Mouse (Mus musculus): Measurements from ENCODE around the gene Zdhhc7.

The Zdhhc7 gene

DNA sequence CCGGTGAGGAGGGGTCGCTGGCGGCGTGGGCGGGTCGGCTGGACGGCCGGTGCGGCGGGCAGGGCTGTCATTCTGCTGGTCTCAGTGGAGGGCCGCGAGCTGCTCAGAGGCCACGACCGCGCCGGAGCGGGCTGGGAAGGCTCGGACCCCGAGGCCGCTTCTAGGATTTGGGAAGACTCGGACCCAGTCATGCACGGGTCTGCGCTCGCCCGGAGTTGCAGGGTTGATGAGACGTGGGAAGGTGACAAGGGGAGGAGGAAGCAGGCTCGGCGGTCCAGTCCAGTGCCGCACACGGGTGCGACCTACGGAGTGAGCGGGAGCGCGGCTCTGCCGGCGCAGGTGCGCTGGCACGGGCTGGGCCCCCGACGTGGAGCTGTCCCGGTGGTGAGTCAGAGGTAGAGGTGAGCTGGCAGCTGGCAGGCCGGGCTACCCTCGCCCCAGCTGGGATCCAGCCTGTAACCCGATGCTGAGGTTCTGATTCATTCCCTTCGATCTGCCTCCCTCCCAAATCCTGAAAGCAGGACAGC is 13.1 kb upstream of the Zdhhc7 start:
- DNase-seq (ENCODE audit: low spot score) = no peak

DNA sequence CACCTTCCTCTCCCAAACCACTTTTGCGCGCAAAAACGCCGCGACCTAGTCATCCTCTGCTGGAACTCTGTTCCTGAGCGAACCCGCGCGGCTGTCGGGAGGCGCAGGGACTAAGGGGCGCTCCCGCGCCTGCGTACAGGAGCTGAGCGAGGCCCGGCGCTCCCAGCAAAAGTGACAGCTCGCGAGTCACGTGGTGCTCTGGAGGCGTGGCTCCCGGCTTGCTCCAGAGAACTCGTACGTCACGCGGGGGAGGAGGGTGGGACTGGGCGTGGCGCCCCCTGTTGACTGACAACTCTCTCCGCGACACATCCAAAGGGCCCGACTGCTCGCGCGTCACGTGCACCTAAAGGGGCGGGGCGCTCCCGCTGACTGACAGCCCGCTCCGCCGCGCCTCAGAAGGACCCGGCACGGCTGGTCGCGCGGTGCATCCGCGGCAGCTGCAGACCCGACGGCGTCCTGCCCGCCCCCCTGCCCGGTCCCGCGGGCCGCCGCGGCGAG is 12.5 kb upstream of the Zdhhc7 start, which contains the start of gene 6430548M08Rik:
TSS of gene 6430548M08Rik (plus strand) at position 395 of the 498 bp plus-strand sequence.
- peak; percentile 100 for DNase-seq (ENCODE audit: low spot score)

DNA sequence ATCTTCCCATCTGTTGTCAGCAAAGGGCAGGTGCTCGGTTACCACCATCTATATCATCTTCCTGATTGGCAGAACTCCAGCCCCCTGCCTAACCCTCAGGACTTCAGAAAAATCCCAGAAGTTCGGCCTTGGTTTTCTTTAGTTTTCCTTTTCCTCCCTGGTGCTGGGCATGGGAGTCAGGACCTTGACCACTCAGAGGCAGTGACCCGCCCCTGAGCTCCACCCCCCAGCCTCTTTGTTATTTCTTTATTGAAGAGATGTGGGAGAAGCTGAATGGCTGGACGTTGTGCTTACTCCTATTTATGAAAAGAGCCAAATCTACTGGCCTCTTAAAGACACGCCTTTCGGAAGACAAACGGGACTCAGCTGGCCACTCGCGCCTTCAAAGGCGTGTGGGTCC is 12.0 kb upstream of the Zdhhc7 start:
- DNase-seq (ENCODE audit: low spot score) = no peak

DNA sequence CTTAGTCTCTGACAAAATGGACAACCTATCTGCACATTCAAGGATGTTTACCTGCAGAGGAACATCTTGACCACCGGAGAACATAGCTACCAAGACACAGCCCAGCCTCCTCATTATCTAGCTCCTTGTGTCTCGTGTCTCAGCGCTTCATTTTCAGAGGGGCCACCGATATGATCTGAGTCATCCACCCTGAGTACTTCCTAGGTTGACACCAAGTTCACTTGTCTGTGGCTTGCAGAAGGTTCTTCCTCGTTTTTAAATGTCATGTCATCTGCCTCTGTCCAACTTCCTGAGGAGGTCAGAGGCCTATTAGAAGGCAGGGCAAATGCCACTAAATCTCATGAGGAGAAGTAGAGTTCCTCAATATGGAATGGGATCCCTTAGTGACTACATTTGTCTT is 11.3 kb upstream of the Zdhhc7 start:
- DNase-seq (ENCODE audit: low spot score) = no peak

DNA sequence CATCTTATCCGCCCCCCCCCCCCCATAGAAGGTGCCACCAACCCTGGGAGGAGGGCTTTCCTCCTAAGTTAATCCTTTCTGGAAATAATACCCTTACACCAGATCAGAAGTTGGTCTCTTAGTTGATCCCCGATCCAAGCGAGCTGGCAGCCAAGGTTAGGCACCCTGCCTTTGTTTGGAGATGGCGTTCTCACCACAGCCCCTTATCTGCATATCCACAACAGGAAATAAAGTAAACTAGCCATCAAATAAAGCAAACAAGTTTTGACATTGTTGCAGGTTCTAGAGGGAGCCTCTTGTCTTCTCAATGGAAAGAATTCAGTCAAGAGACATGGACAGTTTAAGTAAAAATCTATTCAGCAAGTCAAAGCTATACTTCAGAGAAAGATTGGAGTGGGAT is 10.1 kb upstream of the Zdhhc7 start:
- DNase-seq (ENCODE audit: low spot score) = no peak

DNA sequence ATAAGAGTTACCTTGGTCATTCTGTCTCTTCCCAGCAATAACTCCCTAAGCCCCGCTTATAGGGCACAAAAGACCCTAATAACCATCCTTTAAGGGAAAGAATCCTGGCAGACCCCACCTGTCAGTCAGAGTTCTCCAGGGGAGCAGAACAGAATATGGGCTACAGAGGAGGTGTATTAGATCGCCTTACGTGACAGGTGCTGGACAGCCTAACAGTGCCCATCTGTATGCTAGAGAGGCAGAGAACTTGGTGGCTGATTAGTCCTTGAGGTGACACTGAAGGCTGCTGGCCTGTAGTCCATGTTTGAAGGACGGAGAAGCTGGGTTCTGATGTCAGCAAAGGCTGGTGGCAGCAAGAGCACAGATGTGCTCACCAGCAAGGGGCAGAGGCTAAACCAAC is 9.7 kb upstream of the Zdhhc7 start:
- no peak for DNase-seq (ENCODE audit: low spot score)

DNA sequence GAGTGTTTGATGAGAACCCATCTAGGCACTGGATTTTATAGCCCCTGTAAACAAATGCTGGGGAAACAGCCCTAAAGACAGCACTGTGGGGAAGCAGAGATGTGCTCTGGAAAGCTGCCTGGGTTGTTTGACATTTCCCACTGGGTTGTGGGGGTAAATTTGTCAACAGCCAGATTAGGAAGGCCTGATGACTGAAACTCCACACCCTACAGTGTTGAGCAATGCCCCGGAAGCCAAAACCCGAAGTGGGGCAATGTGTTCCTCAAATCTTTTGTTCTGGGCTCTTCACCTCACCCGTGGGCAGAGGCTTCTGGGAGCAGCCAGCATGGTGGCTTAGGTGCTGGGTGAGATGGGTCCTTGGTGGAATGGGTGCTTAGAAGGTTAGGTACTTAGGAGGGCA is 7.9 kb upstream of the Zdhhc7 start:
- DNase-seq (ENCODE audit: low spot score) = no peak

DNA sequence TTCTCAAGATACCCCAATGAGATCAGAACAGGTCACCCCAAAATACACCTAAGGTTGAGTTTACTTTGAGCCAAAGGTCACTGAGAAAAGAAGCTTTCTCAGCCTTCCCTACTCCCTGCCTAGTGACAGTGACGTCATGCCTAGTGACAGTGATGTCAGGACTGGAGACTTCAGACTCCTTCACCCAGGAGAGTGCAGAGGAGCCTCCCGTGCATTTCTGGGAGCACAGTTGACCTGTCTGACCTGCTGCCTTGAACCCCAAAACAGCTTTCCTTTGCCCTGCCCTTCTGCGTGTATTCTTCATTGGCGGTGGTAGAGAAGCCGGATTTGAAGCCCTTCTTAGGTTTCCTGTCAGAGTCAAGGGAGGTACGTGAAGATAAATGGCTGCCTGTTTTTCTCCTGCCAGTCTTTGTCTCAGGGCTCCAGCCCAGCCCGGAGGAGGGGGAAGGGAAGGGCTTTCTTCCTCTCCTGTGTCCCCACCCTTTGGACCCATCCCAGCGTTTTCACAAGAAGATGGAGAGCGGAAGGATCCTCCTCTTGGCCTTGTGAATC is 3.5 kb upstream of the Zdhhc7 start:
- DNase-seq (ENCODE audit: low spot score) = no peak

DNA sequence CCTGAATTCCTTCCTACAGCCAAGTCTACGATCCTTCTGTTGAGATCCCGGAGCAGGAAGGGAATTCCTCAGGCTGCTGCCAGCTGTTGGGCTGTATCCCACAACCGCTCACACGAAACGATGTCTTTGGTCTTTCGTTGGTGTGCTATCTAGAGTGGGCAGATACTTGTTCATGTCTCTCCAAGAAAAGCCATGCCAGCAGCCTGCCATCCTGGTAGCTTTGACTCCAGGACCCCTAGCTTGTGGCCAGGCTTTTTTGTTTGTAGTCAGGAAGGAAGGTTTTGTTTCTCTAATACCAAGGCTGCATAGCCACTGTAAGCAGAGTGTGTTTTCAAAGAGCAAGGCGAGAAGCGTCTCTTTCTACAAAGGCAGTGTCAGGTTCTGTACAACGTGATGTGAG is 2.6 kb upstream of the Zdhhc7 start:
- DNase-seq (ENCODE audit: low spot score) = no peak

DNA sequence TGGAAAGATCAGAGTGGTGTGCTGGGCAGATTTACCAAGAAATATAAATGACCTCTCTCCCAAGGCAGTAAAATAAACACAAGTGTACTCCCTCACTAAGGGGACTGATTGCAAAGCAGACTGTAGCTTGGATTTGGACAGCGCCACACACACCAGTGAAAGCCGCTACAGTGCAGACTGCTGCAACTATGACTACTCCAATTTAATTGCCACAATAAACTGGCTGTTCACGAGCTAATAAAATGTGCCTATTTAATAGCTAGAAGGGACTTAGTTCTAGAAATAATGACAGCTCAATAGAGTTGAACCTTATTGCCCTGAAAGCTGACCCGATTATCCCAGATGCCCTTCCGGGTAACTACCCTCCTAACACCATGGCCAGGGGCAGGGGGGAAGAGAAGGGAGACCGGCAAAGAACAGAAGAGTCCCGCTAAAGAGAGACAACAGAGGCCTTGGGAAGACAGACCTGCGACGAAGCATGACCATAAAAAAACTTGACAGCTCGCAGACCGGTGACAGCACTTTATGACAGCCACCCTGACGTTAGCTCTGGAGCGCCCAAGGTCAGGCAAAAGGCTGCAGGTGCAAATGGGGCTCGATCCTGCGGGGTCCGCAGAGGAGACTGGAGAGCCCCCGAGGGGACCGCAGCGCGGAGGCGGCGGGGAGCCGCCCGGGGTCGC is 754 bp downstream of the Zdhhc7 start:
- no peak for DNase-seq (ENCODE audit: low spot score)

DNA sequence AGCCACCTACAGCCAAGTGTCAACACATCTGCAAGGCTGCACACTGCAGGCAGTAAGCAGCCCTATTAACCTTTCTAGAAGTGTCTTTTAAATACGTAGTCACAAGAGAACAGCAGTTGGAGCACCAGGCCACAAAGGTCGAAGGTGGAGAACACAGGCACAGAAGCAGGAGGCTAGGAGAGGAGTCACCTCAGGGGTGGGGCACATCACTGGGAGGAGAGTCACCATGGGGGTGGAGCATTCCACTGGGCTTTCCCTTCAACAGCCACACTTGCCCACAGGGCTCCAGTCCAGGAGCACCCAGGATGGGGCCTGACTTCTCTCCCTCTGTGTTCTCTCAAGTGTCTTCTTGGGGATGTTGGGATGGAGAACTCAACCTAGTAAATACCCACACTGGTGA is 4.8 kb downstream of the Zdhhc7 start:
- no peak for DNase-seq (ENCODE audit: low spot score)

DNA sequence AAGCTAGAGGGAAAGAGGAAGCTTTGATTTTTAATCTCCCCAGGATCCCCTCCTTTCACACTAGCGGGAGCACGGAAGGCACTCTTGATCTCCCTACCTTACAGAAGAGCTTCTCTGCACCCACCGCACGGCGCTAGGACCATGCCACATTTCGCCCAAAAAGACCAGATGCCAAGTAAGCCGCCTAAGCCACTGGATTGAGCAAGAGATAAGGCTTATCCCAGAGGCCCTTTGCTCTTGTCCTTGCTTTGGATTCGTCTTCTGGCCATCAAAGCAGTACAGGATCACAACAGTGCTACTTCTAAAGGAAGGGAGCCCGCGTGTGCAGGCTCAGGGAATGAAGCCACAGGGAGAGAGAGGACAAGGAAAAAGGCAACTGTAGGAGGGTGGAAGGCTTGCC is 6.5 kb downstream of the Zdhhc7 start:
- DNase-seq (ENCODE audit: low spot score) = no peak

DNA sequence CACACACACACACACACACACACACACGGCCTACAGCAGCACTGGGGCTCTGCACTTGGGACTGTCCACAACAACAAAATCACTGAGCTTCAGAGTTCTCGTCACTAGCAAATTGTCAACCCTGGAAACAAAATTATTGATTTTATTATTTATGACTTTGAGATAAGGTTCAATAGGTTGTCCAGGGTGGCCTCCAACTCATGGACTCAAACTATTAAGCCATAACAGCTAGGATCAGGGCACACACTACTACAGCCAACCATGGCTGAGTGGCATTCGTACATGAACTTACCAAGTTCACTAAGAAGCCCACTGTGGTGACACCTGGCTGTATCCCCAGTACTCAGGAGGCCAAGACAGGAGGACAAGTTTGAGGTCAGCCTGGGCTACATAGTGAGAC is 8.2 kb downstream of the Zdhhc7 start:
- DNase-seq (ENCODE audit: low spot score) = no peak

DNA sequence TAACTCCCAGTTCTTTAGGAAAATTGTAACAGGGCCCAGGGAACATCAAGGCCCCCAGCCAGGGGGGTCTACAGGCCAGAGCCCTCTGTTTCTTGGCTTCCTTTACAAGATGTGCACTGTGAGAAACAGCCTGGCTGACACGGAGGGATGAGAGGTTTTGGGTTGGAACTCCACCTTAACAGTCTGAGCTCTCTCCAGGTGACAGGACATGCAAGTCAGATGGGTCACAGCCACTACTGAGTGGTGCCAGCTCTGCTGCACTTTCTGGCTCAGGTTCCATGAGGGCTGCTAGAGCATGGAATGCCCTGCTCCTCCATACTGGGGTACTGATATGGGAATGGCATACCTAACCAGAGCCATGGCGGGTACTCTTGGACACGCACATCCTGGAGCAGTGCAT is 10.2 kb downstream of the Zdhhc7 start:
- no peak for DNase-seq (ENCODE audit: low spot score)

DNA sequence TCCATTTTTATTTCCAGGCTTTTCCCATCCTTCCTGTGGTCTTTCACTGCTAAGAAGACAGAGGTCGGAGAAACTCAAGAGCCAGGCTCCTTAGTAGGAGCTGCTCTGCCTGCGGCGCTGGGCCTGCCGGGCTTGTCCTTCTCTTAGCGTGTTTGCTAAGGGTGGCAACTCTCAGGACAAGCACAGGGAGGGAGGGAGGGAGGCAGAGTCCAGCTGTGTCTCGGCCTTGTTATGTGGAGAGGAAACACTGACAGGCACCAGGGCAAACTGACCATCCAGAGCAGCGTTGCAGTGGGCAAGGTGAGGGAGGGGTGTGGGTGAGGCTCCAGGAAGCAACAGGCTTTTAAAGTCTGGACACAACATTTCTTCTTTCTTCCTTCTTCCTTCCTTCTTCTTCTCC is 11.8 kb downstream of the Zdhhc7 start:
- DNase-seq (ENCODE audit: low spot score) = no peak

DNA sequence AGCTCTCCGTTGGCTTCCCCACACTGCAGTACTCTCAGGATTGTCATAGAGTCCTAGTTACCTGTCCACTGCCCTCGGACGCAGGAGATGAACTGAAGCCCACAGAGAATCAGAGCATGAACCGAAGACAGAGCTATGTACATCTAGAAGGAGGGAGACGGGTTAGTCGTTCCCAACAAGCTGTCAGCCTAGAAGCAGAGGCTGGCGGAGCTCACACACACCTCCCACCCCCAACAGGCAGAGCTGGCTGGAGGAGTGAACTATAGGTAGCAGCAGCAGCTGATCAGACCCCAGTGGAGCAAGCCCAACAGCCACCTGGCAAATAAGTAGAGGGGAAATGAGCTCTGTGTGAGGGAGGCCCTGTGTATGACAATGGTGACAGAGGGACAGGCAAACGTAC is 16.5 kb downstream of the Zdhhc7 start:
- DNase-seq (ENCODE audit: low spot score) = no peak

DNA sequence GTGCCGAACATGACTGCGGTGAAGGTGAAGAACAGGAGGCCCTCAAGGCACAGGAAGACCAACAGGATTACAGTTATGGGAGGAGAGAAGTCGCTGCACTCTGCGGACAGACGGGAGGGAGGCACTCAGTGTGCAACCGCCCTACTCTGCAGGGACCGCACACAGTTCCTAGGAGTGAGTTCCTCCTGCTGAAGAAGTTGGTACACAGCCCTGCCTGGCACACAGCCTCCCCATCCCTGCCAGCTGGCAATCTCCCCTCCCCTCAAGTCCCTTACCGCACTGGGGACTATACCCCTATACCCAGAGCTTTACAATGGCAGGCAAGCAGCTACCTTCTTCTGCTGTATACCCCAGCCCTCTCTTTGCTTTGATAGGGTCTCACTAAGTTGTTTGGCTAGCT is 18.0 kb downstream of the Zdhhc7 start:
- no peak for DNase-seq (ENCODE audit: low spot score)

DNA sequence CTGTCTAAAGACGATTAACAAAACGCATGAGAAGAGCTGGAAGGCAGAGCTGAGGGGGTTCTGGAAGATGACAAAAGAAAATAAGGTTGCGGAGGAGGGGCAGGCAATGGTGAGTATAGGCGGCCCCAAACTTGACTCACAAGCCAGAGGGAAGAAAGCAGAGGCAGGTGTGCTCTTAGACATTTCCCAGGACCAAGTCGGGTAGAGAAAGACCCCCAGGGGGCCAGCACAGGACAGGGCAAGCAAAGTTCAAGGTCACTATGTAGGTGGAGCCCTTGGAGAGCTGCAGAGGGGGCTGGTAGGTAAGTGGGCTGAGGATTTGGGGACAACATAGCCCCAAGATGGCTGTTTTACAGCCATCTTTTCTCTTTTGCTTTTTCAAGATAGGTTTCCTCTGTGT is 21.9 kb downstream of the Zdhhc7 start:
- DNase-seq (ENCODE audit: low spot score) = no peak

DNA sequence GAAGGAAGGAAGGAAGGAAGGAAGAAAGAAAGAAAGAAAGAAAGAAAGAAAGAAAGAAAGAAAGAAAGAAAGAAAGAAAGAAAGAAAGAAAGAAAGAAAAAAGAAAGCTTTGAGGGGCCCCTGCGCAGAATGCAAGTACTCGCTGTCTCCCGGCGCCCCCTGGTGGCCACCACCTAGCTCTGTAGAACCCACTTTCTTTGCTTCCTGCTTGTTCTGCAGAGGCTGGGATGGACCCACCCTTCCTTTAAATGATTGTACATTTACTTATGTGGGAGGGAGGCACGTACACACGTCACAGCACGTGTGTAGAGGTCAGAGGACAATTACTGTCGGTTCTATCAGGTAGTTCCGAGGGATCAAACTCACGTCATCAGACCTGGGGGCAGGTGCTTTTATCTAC is 23.2 kb downstream of the Zdhhc7 start:
- DNase-seq (ENCODE audit: low spot score) = peak; percentile 86

DNA sequence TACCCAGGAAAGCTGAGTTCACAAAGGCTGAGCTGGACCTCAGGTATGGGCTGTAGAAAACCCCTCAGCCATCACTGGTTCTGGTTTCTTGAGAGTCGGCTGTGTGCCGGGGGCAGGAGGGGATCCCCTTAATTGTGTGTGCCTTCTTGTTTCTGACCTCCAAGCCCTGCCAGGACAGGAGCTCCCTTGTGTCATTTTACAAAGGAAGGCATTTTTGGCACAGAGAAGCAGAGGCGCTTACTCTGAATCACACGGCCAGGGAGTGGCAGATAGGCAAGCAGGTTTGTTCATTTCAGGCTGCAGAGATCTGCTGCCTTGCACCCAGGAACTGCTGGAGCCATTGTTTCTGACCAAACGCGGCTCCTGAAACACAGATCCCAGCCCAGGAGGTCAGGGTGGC is 25.9 kb downstream of the Zdhhc7 start:
- no peak for DNase-seq (ENCODE audit: low spot score)

DNA sequence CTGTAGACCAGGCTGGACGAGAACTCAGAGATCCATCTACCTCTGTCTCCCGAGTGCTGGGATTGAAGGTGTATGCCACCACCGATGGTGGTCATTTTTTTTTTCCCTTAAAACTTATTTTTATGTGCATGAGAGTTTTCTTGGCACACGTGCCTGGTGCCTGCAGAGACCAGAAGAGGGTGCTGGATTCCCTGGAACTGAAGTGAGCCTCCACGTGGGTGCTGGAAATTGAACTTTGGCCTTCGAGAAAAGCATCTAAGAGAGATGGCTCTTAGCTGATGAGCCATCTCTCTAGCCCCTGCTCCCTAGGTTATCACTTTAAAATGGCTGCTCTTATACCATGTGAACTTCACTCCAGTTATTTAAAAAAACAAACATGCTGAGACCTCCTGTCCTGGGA is 26.8 kb downstream of the Zdhhc7 start:
- DNase-seq (ENCODE audit: low spot score) = no peak

DNA sequence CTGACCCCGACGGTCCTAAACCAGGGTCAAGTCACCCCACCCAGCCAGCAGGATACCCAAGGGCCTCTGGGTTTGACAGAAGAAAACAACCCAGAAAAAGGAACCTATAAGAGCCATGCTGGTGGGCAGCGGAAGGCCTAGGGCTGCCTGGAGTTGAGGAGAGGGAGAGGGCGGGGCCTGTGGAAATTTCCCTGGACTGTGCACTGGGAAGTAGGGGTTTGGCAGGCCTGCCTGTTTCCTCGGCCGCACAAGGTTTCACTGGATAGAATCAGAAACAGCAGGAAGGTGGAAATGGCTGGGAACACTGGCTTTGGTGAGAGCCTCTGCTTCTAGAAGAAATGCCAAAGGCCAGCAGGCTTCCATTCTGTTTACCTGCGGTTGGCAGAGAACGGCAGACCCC is 28.5 kb downstream of the Zdhhc7 start:
- DNase-seq (ENCODE audit: low spot score) = no peak

DNA sequence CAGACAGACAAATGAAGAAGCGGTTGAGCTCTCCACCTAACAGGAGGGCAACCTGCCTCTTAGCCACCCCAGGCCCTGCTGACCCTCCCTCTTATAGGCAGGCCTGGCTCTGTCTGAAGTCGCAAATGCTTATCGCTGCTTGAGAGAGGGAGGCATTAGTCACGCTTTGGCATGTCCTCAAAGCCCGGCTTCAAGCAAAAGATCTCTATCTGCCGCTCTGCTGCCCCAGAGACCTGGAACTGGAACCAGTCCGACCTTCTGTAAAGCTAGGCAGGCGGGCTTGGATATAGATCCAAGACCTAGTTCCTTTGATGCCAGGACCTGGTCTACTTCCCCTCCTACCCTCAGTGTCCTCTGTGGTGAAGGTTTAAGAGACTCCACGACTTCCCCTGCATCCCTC is 29.0 kb downstream of the Zdhhc7 start:
- no peak for DNase-seq (ENCODE audit: low spot score)

DNA sequence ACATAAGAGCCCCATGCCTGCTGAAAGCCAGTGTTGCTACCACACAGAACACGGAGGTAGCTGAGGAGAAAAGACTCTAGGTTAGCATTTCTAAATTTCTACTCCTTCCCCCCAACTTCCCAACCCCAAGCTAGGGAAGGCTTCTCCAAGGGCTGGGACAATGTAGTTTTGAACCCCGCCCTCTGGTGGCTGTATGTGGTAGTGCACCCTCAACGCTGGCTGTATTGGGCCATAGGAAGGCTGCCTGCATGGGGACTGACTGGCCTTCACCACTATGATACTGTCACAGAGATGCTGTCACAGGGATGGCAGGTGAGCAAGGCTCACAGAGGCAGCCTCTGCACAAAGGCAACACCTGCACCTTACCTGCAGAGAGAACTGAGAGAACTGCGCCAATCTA is 29.6 kb downstream of the Zdhhc7 start:
- peak; percentile 93 for DNase-seq (ENCODE audit: low spot score)

All from retina, embryonic 14.5 days (tissue).